Comparison of ENCODE assay signal across 9 mouse cellular contexts in the genomic region with DNA sequence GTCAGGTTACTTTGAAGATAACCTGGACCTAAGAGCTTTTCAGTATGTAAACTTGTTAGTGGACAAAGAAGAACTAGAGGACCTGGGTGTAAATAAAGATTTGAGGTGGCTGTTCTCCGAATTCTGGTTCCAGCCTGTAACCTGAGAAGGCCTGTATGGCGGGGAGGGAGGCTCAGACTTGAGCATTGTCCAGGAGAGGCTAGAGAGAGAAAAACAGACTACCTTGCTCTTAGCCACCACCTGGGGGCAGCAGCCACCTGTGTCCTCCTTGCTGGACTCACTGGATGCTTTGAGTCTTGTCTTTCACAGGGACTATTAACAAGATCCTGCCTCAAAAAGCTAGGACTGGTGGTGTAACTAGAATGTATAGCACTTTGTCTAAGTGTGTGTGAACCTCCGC. TPM values are rescaled to one million over a fixed set of nuclear protein-coding genes. Genes with fewer than 3 reads are reported as not detected.
DNase-seq lines count a peak whose midpoint lies in the region; ATAC-seq and TF ChIP-seq lines count a peak whose summit lies in the region.
"Had no signal": no experiment of that assay in that cellular context is flagged by ENCODE, and none has a peak within 500 bp of the region (broad histone marks: within the 10 kb centered on the region; RNA-seq: fewer than 3 reads in every experiment).

No protein-coding gene starts in this region.

- peak; percentile 47 for ATAC-seq in granulocyte monocyte progenitor cell, adult 5-6 weeks (replicated peaks; ENCODE audit: poor library complexity, severe bottlenecking)
- peak; percentile 77 for ATAC-seq in kidney, postnatal 0 days (replicated peaks; ENCODE audit: low FRiP score, low read depth)

- no peak overlapping the region for H3K4me2 ChIP-seq in kidney, postnatal 0 days (ENCODE audit: low read length)
- H3K4me2 ChIP-seq: liver, embryonic 15.5 days had no signal

- H3K9ac ChIP-seq in kidney, postnatal 0 days (ENCODE audit: low read depth, low read length), result no peak overlapping the region
- H3K9ac ChIP-seq: liver, embryonic 15.5 days had no signal

- peak; percentile 62 for DNase-seq in urinary bladder, postnatal 14 days (ENCODE audit: low spot score)
- no peak for DNase-seq in urinary bladder, postnatal 10 days (ENCODE audit: low spot score)
- peak; percentile 68 to 75 for DNase-seq in cerebellum, postnatal 10 days
- peak; percentile 90 for DNase-seq in kidney, postnatal 0 days (ENCODE audit: low spot score)
- DNase-seq in mesoderm, embryonic 11.5 days (ENCODE audit: low read depth, low spot score), result peak; percentile 66
- no peak for DNase-seq in left cerebral cortex, adult 11 months (ENCODE audit: low spot score)
- DNase-seq in frontal cortex, postnatal 10 days (ENCODE audit: low spot score in 2 of 2), result no peak

- TF ChIP-seq CTCF in kidney, postnatal 0 days (IDR thresholded peaks at IDR 0.05; ENCODE audit: low read depth), result peak; percentile 86

- H3K27ac ChIP-seq in kidney, postnatal 0 days, result no peak overlapping the region; the same call in 1 of the 2 replicates
- H3K27ac ChIP-seq: liver, embryonic 15.5 days had no signal

- no peak overlapping the region for H3K4me3 ChIP-seq in kidney, postnatal 0 days (replicated peaks; ENCODE audit: low read depth, low read length)
- H3K4me3 ChIP-seq: liver, embryonic 15.5 days had no signal

- H3K36me3 ChIP-seq in kidney, postnatal 0 days (ENCODE audit: insufficient read depth, low read length), result peaks cover 56% of the 10 kb centered on the region

- no peaks in the 10 kb centered on the region for H3K27me3 ChIP-seq in kidney, postnatal 0 days (ENCODE audit: insufficient read depth, low read length)
- H3K27me3 ChIP-seq: liver, embryonic 15.5 days had no signal

- H3K9me3 ChIP-seq in kidney, postnatal 0 days (replicated peaks; ENCODE audit: low read length), result no peaks in the 10 kb centered on the region
- H3K9me3 ChIP-seq: liver, embryonic 15.5 days had no signal

- no peaks in the 10 kb centered on the region for H3K4me1 ChIP-seq in kidney, postnatal 0 days (replicated peaks; ENCODE audit: insufficient read depth, low read length)

- WGBS in kidney, postnatal 0 days, result 41% methylated on average over 3 of the region's 3 CpGs

RNA-seq across cellular contexts. Expression of gene Eef1g, which starts 9.7 kb away (rescaled TPM):
- total RNA-seq in granulocyte monocyte progenitor cell, adult 5-6 weeks (2014; fragmentation: Nextera tagmentation), result 1,036 and 1,157 TPM in 2 replicates
- 748 and 899 TPM in 2 replicates for total RNA-seq in granulocyte monocyte progenitor cell, adult 5-6 weeks (2017)
- polyA plus RNA-seq in kidney, postnatal 0 days (2015; fragmentation: Nextera tagmentation; extraction: Ambion mirVana), result 328 and 354 TPM in 2 replicates

RNA-seq across cellular contexts. Expression of gene Ahnak, which starts 12.5 kb away (rescaled TPM):
- 5.8 and 12.1 TPM in 2 replicates for total RNA-seq in granulocyte monocyte progenitor cell, adult 5-6 weeks (2014; fragmentation: Nextera tagmentation)
- total RNA-seq in granulocyte monocyte progenitor cell, adult 5-6 weeks (2017), result 14.1 and 14.8 TPM in 2 replicates
- polyA plus RNA-seq in kidney, postnatal 0 days (2015; fragmentation: Nextera tagmentation; extraction: Ambion mirVana), result 22.5 and 27.5 TPM in 2 replicates

RNA-seq across cellular contexts. Expression of gene Tut1, which starts 22.9 kb away (rescaled TPM):
- total RNA-seq in granulocyte monocyte progenitor cell, adult 5-6 weeks (2014; fragmentation: Nextera tagmentation), result 17.8 and 28.9 TPM in 2 replicates
- 14.5 and 21.8 TPM in 2 replicates for total RNA-seq in granulocyte monocyte progenitor cell, adult 5-6 weeks (2017)
- polyA plus RNA-seq in kidney, postnatal 0 days (2015; fragmentation: Nextera tagmentation; extraction: Ambion mirVana), result 19.9 and 22.3 TPM in 2 replicates

RNA-seq across cellular contexts. Expression of gene Mta2, which starts 34.9 kb away (rescaled TPM):
- 115 and 125 TPM in 2 replicates for total RNA-seq in granulocyte monocyte progenitor cell, adult 5-6 weeks (2014; fragmentation: Nextera tagmentation)
- 120 and 123 TPM in 2 replicates for total RNA-seq in granulocyte monocyte progenitor cell, adult 5-6 weeks (2017)
- 103 and 116 TPM in 2 replicates for polyA plus RNA-seq in kidney, postnatal 0 days (2015; fragmentation: Nextera tagmentation; extraction: Ambion mirVana)

RNA-seq across cellular contexts. Expression of gene Eml3, which starts 47.2 kb away (rescaled TPM):
- total RNA-seq in granulocyte monocyte progenitor cell, adult 5-6 weeks (2014; fragmentation: Nextera tagmentation), result 26.1 and 30.2 TPM in 2 replicates
- 27.4 and 31.3 TPM in 2 replicates for total RNA-seq in granulocyte monocyte progenitor cell, adult 5-6 weeks (2017)
- 25.5 and 26.2 TPM in 2 replicates for polyA plus RNA-seq in kidney, postnatal 0 days (2015; fragmentation: Nextera tagmentation; extraction: Ambion mirVana)

Comparison
In these comparisons a context has a peak if more than half of its experiments do, and no peak if none do; other contexts are left out.
1. DNase-seq: peak in urinary bladder, postnatal 14 days (single experiment), cerebellum, postnatal 10 days (2 of 2), kidney, postnatal 0 days (single experiment) and mesoderm, embryonic 11.5 days (single experiment); none in urinary bladder, postnatal 10 days (single experiment), left cerebral cortex, adult 11 months (single experiment) and frontal cortex, postnatal 10 days (0 of 2).